Mouse (Mus musculus) brain, embryonic 14.5 days (tissue): ENCODE results near the gene Cox8a.

Source experiments
- CTCF ChIP-seq: fragments of 200-500 bp; IDR thresholded peaks from 2 replicates; pipeline ENCODE4 v1.5.1; 2012; ENCODE audit warnings: inconsistent platforms, mild to moderate bottlenecking, moderate library complexity, borderline replicate concordance; ENCODE audit not compliant: insufficient read depth, insufficient read length; ENCODE audit errors: extremely low read depth
- POLR2A ChIP-seq: fragments of 200-500 bp; IDR thresholded peaks from 2 replicates; pipeline ENCODE4 v1.6.1; 2012; ENCODE audit warnings: mild to moderate bottlenecking, inconsistent platforms, borderline replicate concordance; ENCODE audit not compliant: poor library complexity, insufficient read depth, insufficient read length, severe bottlenecking; ENCODE audit errors: extremely low read depth

GRCm38 (mm10) chr19:7224253-7224652 lies 6.8 kb upstream of the Cox8a start:
- TF ChIP-seq POLR2A (no peak), CTCF (no peak)
